Mouse (Mus musculus): ENCODE results near the gene Tm4sf20.
A peak's percentile ranks its signal among the peaks of the same experiment; 100 is the strongest.

The Tm4sf20 gene

DNA sequence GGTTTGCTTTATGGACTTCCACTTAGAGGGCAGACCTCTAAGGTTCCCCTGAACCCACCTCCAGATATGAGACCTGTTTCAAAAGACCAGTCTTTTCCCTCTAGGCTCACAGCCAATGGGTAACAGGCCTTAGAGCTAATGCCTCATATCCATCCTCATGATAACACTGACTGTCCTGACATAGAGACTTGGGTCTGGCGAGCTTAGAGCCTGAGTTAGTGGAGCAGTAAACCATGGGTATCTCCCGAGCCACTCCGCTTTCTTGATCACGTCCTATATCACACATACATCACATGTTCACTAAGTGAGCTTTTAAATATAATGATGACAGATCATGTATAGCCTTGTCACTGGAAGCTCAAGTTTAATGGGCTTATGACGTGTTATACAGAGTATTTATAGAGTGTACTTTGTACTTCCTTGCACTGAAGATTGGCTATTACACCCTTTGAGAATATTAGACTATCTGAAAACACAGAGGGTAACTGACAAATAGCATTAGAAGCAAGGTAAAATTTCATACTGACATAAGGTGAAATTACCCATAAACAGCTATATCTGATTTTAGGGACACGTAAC, 11.2 kb upstream of the Tm4sf20 start:
- DNase-seq (ENCODE audit: low read depth, low spot score), result no peak

DNA sequence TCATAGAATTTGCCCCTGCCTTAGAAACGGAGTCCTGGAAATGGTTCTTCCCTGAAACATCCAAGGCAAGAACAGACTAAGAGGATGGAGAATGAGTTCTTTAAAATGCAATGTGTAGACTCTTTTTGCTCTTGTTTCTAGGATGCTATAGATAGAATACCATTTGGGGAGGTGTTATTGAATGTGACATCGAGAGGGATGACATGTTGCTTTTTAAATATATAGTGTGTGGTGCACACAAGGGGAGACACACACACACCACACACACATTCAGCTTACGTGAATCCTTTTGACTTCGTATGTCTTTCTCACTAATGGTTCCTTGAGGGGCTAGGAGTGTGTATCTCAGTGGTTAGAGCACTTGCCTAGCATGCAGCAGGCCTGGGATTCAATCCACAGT, 7.0 kb upstream of the Tm4sf20 start:
- no peak for DNase-seq (ENCODE audit: low read depth, low spot score)

DNA sequence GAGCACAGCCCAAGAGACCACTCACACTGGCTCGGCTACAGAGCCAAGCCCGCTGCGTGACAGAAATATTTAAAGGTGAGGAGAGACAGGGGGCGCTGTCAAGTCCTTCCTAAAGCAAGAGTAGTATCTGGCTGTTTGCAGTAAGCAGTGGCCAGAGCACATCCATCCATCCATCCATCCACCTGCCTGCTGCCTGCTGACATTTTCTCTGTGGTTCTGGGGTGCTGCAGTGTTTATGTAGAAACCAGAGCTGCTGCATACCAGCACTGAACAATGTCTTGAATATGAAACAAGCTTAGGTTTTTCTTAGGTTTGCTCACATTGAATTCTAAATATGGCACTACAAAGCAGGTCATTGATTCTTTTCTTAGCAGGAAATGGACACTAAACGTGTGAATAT, 4.9 kb upstream of the Tm4sf20 start:
- DNase-seq (ENCODE audit: low read depth, low spot score), result no peak

DNA sequence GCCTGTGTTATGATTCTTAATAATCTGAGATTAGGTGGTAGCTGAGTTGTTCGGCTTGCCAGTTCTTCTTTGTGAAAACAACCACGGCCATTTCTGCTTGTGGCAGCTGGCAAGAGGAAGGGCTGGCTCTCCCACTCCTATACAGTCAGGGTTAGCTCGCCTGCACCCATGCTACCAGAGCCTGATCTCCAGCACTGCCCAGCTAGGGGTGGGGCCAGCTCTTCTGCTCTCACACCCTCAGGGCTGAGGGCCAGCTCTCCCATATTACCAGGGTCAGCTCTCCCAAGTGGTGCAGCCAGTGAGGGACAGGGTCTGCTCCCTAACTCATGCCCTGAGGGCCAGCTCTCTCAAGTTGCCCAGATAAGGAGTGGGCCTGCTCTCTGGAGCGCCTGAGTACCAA, 4.2 kb upstream of the Tm4sf20 start:
- no peak for DNase-seq (ENCODE audit: low read depth, low spot score)

DNA sequence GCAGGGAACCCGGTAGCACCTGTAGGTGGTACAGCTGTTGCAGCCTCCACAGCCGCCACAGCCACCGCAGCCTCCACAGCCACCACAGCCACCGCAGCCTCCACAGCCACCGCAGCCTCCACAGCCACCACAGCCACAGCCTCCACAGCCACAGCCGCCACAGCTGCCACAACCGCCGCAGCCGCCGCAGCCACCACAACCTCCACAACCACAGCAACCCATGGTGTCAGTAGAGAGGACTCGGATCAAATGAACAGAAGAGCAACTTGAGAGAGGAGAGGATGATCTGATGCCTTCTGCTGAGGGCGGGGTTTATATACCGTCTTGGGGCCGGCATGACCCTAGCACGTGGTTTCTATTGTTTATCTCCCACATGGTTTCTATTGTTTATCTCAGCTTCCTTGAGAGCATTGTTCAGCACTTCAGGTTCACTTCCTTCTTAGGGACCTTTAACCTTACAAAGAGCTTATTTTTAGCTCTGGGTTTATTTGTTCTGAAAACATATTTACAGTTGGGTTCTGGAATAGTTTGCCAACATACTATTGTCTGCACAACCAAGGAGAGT, 2.8 kb upstream of the Tm4sf20 start, which contains the start of gene Gm47791:
TSS of gene Gm47791 (minus strand) at position 222 of the 565 bp plus-strand sequence.
- DNase-seq (ENCODE audit: low read depth, low spot score), result no peak

DNA sequence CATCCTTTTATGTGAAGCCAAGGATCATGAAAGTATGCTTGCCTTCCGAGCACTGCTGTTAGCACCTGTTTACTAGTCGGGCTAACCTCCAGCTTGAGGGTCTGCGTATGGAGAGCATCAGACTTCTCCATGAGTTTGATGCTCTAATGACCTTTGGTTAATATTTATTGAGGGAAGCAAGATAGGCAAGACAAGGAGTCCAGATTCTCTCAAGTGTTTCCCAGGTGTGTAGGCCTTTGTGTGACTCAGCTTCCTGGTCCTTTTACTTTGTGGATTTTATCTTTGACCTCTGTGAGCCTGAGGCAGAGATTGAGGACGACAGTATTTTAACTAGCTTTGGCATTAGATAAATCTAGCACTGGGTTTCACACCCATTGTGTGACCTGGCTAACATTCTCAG, 1.6 kb downstream of the Tm4sf20 start:
- DNase-seq (ENCODE audit: low read depth, low spot score), result no peak

DNA sequence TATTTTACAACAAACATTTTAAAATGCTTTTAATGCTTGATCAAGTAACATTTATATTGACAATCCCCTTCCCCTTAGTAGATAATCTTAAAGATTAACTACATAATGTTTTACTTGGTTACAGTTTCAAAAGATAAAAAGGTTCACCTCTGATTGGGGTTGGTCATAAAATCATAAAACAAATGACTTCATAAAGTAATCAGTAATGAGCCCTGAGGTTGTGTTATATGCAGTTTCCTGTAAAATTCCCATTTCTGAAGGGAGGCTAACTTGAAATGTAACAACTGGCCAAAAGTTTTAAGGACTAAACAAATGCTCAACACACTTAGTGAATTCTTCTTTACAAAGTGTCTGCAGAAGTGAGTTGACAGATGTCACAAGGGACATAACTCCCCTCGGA, 2.0 kb downstream of the Tm4sf20 start:
- no peak for DNase-seq (ENCODE audit: low read depth, low spot score)

DNA sequence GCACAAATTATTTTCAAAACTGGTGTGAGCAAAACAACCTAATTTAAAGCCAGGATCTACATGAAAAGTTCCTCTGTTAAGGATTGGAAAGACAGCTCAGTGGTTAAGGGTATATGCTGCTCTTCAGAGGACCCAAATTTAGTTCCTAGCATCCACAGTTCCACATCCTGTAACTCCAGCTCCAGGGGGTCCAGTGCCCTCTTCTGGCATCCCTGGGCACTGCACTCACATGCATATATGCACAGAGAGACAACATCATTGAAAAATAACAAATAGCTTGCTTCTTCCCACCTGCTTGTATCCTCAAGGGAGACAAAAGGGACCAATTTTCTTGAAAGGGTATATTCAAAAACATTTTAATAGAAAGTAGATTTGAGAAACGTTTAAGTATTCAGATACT, 6.0 kb downstream of the Tm4sf20 start:
- DNase-seq (ENCODE audit: low read depth, low spot score), result no peak

DNA sequence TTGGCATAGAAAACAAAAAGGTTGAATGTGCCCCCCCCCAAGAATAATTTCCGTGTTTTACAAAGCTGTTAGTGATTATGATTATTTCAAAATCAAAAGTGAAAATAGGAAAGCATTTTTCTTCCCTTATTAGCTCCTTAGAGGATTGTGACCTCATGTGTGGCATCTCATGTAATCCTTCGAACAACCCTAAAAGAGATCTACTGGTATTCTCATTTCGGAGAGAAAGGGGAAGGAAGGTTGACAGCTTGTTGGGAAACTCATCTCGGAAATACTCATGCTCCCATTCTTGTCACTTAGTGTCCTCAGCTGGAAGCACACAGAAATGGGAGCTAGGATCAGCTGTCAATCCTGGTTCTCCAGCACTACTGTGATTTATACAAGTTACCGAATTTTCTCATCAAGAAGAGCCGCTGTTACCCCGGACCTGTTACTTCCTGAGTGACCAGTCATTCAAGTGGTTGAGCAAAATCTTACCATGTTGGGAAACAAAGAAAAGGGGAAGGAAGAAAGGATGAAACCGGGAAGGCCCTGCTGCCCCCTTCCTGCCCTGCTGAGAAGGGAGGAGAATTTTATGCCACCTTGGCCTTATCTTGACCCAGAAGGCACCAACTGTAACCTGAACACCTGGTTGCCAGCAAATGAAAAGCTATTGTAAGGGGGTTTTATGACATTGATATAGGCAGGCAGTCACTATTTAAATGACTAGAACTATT, 6.6 kb downstream of the Tm4sf20 start:
- DNase-seq (ENCODE audit: low read depth, low spot score), result no peak

DNA sequence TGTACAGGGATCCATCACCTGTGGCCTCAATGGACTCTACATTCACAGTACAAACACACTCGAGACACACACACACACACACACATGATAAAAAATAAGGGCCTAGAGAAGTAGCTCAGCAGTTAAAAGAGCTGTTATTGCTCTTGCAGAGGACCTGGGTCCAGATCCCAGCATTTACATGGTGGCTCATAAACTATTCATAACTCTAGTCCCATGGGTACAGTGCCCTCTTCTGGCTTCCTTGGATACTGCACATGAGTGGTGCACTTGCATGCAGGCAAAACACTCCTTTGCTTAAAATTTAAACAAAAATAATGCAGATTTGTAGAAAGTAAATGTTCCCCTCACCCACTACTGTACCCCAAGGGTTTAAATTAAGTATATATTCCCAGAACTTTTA, 8.7 kb downstream of the Tm4sf20 start:
- DNase-seq (ENCODE audit: low read depth, low spot score), result peak; percentile 36

DNA sequence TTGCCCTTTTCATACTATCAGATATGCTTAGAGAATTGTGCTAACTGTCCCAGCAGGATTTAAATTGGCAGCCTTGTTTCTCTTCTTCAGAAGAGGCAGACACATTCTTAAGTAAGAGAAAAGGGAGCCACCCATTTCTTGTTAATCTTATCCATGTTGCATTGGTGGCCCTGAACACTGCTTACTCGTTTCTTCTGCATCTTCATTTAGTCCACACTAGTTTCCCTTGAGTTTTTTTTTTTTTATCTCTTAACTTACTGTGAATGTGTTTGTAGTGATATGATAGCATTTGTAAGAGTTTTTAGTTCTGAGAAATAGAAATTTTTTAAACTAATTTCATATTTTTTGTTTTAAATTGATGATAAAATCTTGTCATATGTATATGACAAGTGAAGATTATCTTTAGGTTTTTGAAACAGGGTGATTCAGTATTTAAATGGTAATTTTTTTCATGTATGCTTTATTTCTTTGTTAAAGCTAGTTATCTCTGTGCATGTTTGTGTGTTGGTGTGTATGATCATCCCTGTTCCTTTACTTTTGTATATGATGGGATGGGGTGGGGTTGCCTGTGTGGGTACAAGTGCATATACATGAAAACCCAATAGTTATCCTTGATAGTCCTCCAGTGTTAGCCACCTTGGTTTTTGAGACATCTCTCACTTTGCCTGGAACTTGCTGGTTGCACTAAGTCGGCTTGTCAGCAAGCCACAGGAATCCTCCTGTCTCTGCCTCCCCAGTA, 20.4 kb downstream of the Tm4sf20 start:
- no peak for DNase-seq (ENCODE audit: low read depth, low spot score)

DNA sequence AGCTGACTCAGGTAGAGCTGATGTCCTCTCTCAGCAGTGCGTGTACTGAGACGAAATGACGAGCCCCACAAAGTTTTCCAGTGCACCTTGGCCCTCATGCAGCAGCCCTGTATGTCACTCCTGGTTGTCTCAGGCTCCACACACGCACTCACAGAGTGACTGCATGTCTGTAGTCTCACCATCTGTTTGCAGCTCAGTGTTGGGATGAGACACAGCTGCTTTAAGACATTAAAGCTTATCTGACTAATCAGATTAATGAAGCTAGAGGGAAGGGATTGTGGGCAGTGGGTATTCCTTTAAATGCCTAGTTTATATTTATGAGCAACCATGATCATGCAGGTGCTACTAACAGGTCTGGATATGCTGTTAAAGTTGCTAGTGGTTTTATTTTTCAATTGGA, 21.9 kb downstream of the Tm4sf20 start:
- no peak for DNase-seq (ENCODE audit: low read depth, low spot score)

DNA sequence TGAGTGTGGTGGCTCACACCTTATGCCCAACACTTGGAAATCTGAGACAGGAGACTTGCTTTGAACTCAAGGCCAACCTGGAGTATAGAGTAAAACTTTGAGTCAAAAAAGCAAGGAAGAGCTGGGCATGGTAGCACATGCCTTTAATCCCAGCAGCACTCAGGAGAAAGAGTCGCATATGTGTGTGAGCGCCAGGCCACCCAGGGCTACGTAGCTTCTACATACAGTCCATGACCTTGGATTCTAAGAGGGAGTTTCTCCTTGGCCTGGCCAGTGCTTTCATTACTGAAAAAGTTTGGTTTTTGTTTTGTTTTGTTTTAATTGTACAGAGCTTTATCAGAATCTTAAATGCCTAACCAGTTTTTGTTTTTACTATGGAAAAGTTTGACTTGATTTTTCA, 24.3 kb downstream of the Tm4sf20 start:
- DNase-seq (ENCODE audit: low read depth, low spot score), result no peak

DNA sequence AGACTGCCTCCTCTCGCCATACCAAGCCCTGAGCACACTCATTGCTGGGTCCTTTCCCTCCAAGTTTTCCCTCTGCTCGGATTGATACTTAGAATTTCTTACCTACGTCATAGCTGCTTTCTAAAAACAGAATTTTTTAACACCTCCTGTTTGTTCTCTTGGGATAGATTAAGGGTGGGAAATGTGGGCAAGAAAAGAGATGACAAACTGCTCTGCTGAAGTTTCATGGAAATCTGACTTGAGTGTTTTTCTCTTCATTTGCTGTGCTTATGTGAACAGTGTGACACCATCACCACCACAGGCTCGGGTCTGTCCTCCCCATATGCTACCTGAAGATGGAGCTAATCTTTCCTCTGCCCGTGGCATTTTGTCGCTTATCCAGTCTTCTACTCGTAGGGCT, 26.7 kb downstream of the Tm4sf20 start:
- DNase-seq (ENCODE audit: low read depth, low spot score), result no peak

DNA sequence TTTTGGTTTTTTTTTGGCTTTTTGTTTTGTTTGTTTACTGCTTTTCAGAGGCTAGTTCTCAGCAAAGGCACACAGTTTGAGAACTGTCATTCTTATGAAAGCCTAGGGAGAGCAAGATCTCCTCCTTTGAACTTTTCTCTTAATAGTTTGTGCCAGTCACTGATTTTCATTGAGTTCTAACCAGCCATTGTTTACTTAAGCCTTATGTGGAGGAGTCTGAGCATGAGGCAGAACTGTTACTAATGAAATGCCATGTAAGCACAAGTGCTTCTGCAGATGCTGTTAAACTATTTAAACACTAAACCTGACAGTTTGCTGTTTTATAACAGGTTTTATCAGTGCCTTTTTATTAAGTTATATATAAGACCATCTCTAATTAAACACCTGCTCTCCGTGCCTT, 30.2 kb downstream of the Tm4sf20 start:
- DNase-seq (ENCODE audit: low read depth, low spot score), result no peak

DNA sequence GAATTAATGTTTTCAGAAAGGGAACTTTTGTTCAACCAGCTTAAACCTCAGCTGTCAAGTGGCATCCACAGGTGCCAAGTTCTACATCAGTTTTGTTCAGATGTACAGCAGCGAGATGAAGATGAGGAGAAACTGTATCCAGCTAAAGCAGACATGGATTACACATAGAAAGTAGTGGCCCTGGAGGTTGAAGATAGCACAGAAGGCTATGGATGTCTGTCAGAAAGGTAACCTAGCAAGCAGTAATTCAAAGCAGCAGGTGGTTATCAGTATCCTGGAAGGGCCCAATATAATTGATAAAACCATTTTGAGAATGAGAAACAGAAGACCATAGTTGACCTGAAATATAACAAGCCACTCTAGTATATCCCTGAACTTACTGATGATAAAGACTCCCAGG, 34.9 kb downstream of the Tm4sf20 start:
- DNase-seq (ENCODE audit: low read depth, low spot score), result no peak

DNA sequence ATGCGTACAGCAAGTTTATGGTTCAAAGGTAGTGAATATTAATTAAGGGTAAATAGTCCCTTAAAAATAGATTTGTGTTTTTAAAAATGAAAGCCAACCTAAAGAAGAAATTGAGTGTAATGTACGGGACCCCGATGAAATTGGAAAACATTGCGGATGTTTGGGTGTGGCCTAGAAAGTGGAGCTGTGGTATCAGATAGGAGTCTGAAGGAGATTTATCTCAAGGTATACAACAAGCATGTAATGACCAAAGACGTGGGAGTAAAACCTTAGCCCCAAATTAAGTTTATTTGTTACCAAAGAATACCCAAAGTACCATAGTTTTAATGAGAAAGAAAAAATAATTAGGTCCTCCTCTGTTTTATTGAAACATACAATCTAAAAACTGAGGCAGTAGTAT, 41.8 kb downstream of the Tm4sf20 start:
- no peak for DNase-seq (ENCODE audit: low read depth, low spot score)

DNA sequence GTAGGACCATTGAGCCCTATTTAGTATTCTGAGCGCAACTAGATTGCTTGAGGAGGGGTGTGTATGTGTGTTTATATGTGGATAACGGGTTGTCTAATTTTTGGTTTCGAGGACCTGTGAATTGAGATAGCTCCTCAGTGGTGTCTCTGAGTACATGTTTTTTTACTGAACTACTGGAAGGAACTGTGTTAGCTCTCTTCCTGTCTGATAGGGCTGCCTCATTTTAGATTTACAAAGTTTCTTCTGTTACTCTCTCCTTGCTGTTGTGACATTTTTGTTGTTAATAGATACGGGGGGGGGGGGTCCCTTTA, 42.4 kb downstream of the Tm4sf20 start:
- peak; percentile 11 for DNase-seq (ENCODE audit: low read depth, low spot score)

DNA sequence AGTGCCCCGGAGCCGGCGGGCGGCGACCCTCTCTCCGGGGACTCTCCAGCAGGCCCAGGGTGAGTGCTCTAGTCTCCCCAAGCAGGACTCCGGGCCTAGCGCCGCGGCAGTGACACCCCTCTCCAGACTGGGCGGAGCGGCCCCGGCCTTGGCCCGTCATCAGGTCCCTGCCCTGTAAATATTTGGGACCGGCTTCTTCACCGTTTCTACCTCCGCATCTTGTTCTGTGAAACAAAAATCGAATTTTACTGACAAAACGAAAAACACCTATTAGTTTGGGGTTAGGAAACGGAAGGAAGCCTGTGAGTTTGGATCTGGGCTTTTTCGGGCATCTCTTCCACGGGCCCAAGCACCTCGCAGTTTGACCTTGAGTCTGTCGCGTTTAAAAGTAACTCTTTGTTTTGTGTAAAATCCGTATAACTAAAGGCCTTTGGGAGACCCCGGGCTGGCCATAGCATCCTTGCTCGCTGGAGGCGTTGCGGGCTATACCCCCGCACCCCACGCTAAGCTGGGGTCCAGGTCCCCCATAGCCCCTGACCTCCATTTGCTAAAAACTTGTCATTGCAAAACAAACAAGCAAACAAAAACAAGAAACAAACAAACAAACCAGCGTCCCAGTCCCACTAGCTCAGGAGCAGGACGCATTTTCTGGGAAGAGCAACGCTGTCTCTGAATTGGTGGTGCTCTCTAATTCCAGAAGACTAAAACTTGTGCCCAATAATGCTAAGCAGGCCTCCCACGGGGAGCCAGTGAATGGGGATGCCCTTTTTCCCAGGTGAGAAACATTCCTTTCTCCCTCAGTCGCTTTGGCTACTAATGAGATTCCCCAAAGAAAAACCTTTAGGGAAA, 43.0 kb downstream of the Tm4sf20 start:
- DNase-seq (ENCODE audit: low read depth, low spot score), result no peak

DNA sequence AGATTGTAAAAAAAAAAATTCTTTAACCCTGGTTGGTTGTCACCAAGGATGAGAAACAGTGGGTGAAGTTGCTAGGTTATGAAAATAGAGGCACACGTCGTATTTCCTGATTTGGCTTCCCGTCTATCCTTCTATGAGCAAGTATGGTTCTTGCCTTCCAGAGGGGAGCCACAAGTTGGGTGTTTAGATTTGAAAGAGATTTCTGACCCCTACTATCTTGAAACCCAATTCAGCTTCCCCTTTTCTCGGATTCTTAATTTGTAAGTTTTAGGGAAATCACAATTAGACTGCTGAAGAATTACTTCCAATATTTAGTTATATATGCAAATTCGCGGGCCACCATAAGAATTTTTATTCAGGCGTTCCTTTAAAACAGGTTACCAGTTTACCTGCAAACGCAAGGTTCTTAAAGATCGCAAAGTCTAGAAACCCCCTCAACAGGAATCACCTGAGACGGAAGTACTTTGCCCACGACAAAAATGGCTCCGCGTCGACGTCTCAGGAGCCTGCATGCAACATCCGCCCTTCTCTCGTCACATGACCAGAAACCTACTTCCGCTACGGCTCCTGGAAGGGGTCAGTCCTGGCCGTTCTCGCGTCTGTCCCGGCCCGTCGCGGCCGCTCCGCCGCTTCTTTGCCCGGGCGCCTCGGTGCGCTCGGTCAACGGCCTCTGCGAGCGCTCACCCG, 43.8 kb downstream of the Tm4sf20 start, which contains the start of gene Mff:
TSS of gene Mff (plus strand) at position 552 of the 687 bp plus-strand sequence.
- peak; percentile 97 for DNase-seq (ENCODE audit: low read depth, low spot score)

DNA sequence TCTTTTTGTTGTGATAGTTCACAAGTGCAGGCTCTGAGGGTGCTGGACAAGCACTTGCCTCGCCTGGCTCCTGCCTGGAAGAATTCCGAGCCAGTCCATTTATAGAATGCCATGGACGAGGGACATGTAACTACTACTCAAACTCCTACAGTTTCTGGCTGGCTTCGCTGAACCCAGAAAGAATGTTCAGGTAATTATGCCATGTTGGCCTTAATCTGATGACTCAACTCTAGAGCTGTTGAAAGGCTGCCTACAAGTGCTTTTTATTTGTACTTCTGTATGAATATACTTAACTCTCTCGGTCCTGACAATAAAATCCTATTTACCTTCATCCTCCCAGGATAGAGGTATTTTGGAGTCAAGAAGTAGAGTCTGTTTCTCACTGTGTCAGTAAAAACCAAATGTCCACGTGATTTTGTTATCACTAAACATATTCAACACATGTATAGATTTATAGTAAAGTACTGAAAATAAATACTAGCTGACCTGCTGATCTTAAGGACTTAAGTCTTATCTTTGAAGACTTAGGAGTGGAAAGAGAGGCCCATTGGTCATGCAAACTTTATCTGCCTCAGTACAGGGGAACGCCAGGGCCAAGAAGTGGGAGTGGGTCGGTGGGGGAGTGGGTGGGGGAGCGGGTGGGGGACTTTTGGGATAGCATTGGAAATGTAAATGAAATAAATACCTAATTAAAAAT, 50.3 kb downstream of the Tm4sf20 start:
- DNase-seq (ENCODE audit: low read depth, low spot score), result no peak
